Mouse (Mus musculus) E14TG2a.4 (cell line): ENCODE data around the gene Mas1.

ENCODE experiments used
- CTCF ChIP-seq: conservative IDR thresholded peaks from 2 replicates; pipeline ENCODE4 v1.5.1; 2014; ENCODE audit warnings: low read length
- POU5F1 ChIP-seq: IDR thresholded peaks from 2 replicates; pipeline ENCODE4 v1.6.1; 2014; ENCODE audit warnings: low read length, borderline replicate concordance

DNA sequence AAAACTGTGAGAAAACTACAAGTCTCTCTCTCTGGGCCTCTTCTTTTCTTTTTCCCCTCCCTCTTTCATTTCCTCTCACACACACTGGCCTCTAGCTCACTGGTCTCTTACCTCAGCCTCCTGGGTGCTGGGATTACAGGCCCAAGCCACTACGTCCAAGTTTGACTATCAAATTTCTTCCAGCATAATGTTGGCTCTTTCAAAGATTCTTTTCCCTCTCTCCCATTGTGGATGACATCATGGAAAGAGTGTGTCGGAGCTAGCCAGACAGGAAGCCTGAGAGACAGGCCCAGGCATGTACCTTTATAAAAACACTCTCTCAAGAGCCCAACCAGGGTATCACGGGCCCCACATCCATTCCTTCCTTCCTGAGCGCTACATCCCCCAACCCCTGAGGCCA lies 76.5 kb downstream of the Mas1 start:
- no peak for TF ChIP-seq CTCF
- TF ChIP-seq POU5F1: no peak
